Mouse (Mus musculus): ENCODE measurements around the gene Olfr556. TPM values are rescaled to one million over a fixed set of nuclear protein-coding genes. Genes with fewer than 3 reads are reported as not detected.
"Not testable (repeated sequence)": the region's sequence is repeated elsewhere in the genome, so short reads cannot be mapped to it uniquely, and the experiment has no call there.

The Olfr556 gene
- polyA plus RNA-seq (2015; fragmentation: Nextera tagmentation; extraction: Ambion mirVana): not detected in 2 replicates

GRCm38 (mm10) chr7:102664599-102664998 is at the start of gene Olfr556:
Olfr556 (plus strand) TSS chr7:102664899.
- ATAC-seq: no peak
- Histone ChIP-seq H3K4me1 (replicated peaks) (no peaks in the 10 kb centered on the region), H3K9me3 (no peaks in the 10 kb centered on the region), H3K9ac (replicated peaks) (no peak within 1 kb of the TSS), H3K27ac (no peak within 1 kb of the TSS), H3K4me3 (replicated peaks) (no peak within 1 kb of the TSS), H3K36me3 (no peaks in the 10 kb centered on the region), H3K27me3 (no peaks in the 10 kb centered on the region), H3K4me2 (replicated peaks) (no peak within 1 kb of the TSS)
- 46% methylated on average over 3 of the region's 3 CpGs for WGBS

DNA sequence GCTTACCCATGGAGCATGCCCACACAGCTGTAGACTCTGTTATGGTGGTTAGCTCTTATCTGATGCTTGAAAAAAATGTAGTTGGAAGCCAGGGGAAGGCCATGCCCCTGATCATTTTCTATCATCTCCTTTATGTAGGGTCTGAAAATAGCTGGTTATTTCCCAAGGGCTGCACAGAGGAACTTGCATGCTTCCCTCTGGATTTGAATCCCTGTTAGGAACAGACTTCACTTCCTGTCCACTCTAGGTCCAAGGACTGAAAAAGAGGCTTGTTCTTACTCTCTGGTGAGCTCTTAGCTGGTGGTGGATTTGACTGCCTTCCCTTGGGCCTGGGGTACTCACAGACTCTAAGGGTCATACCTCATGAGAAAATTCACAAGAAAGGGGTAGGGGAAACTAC is 46.6 kb upstream of the Olfr556 start, which contains the start of gene Olfr553:
TSS of gene Olfr553 (minus strand) at position 101 of the 400 bp plus-strand sequence.
- H3K36me3 ChIP-seq: no peaks in the 10 kb centered on the region
- no peaks in the 10 kb centered on the region for H3K4me1 ChIP-seq (replicated peaks)
- no peak for ATAC-seq
- no peak within 1 kb of the TSS for H3K4me3 ChIP-seq (replicated peaks)
- H3K27ac ChIP-seq: no peak within 1 kb of the TSS
- no peaks in the 10 kb centered on the region for H3K9me3 ChIP-seq
- H3K27me3 ChIP-seq: no peaks in the 10 kb centered on the region
- H3K4me2 ChIP-seq (replicated peaks): no peak within 1 kb of the TSS
- H3K9ac ChIP-seq (replicated peaks): no peak within 1 kb of the TSS

- Histone ChIP-seq H3K36me3 (no peaks in the 10 kb centered on the region), H3K4me3 (replicated peaks) (no peak overlapping the region), H3K27ac (no peak overlapping the region), H3K9me3 (no peaks in the 10 kb centered on the region), H3K27me3 (no peaks in the 10 kb centered on the region), H3K4me2 (replicated peaks) (no peak overlapping the region), H3K4me1 (replicated peaks) (no peaks in the 10 kb centered on the region), H3K9ac (replicated peaks) (no peak overlapping the region)
- 75% methylated on average over 5 of the region's 5 CpGs for WGBS
- ATAC-seq: no peak
Observed at GRCm38 (mm10) chr7:102619608-102620007, 45.1 kb upstream of the Olfr556 start.

DNA sequence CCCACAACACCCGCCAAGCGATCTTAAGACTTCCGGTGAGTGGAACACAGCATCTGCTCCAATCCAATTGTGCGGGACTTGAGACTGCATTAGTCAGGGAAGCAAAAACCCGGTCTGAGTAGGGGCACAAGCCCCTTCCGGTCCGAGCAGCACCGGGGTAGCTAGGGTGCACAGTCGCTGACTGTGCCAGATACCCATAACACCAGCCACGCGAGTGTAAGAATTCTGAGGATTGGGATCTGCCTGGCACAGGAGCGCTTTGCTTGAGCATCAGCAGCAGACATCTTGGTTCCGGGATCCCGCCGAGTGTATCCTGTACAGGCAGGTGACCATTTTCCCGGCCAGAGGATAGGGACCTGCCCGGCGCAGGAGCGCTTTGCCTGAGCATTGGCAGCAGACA is 44.3 kb upstream of the Olfr556 start:
- not testable (repeated sequence) for H3K27me3 ChIP-seq, H3K9me3 ChIP-seq
- whole genome bisulfite sequencing: 89% methylated on average over 19 of the region's 19 CpGs

GRCm38 (mm10) chr7:102636665-102637064 is 28.0 kb upstream of the Olfr556 start:
- H3K9me3 ChIP-seq: no peaks in the 10 kb centered on the region
- 33% methylated on average over 3 of the region's 3 CpGs for WGBS

More for the DNA sequence above, 44.3 kb upstream of the Olfr556 start:
- not testable (repeated sequence) for ATAC-seq; H3K4me2 ChIP-seq (replicated peaks); H3K4me3 ChIP-seq (replicated peaks); H3K27ac ChIP-seq; H3K9ac ChIP-seq (replicated peaks); H3K4me1 ChIP-seq (replicated peaks); H3K36me3 ChIP-seq

DNA sequence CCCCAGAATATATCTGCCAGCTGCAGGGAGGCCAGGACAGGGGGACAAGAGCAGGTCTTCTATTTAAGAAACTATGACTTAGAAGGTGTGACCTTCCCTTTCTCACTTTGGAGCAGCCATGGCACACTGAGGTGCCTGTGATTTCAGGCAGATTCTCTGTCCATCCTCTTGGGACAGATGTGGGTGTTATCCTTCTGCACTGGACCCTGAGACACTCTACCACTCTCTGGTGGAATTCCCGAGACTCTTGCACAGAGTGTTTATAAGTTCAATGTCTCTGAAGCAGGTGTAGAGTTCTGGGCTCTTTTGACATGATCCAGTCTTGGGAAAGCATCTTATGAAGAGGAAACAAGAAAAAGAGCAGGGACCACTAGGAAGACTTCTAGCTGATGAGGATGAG is 26.6 kb upstream of the Olfr556 start, which contains the start of gene Olfr554:
TSS of gene Olfr554 (plus strand) at position 301 of the 400 bp plus-strand sequence.
- H3K27me3 ChIP-seq: no peaks in the 10 kb centered on the region
- H3K4me3 ChIP-seq (replicated peaks): no peak within 1 kb of the TSS
- H3K9ac ChIP-seq (replicated peaks): no peak within 1 kb of the TSS
- H3K4me1 ChIP-seq (replicated peaks): no peaks in the 10 kb centered on the region
- H3K9me3 ChIP-seq: no peaks in the 10 kb centered on the region
- H3K36me3 ChIP-seq: no peaks in the 10 kb centered on the region
- 86% methylated on average over 1 of the region's 1 CpGs for WGBS
- ATAC-seq: no peak
- no peak within 1 kb of the TSS for H3K27ac ChIP-seq
- no peak within 1 kb of the TSS for H3K4me2 ChIP-seq (replicated peaks)

More at GRCm38 (mm10) chr7:102636665-102637064, 28.0 kb upstream of the Olfr556 start:
- H3K4me1 ChIP-seq (replicated peaks): no peaks in the 10 kb centered on the region
- ATAC-seq: no peak
- no peak overlapping the region for H3K9ac ChIP-seq (replicated peaks)
- H3K4me2 ChIP-seq (replicated peaks): no peak overlapping the region
- no peak overlapping the region for H3K4me3 ChIP-seq (replicated peaks)
- no peak overlapping the region for H3K27ac ChIP-seq
- H3K36me3 ChIP-seq: no peaks in the 10 kb centered on the region
- no peaks in the 10 kb centered on the region for H3K27me3 ChIP-seq

GRCm38 (mm10) chr7:102644945-102645344 is 19.8 kb upstream of the Olfr556 start:
- ATAC-seq; H3K36me3 ChIP-seq; H3K4me3 ChIP-seq (replicated peaks); H3K27ac ChIP-seq; H3K4me2 ChIP-seq (replicated peaks); H3K9ac ChIP-seq (replicated peaks); H3K27me3 ChIP-seq; H3K9me3 ChIP-seq; H3K4me1 ChIP-seq (replicated peaks): not testable (repeated sequence)
- 86% methylated on average over 4 of the region's 4 CpGs for WGBS

DNA sequence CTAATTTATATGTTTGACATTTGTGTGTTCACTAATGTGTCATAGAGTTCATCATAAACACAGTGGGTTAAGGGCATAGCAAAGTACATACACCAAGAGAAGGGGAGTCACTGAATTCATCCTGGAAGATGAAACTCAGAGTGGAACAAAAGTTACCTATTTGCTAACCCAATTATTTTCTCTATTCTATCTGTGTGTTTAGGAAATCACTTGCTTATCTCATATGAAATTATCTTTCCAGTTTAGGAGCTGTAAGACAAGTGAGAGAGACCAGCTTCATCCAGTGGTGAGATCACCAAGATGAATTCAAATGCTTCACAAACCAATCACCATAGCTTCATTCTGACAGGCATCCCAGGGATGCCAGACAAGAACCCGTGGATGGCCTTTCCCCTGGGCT is 6.2 kb upstream of the Olfr556 start, which contains the start of gene Olfr555:
TSS of gene Olfr555 (plus strand) at position 301 of the 400 bp plus-strand sequence.
- Histone ChIP-seq H3K27ac (no peak within 1 kb of the TSS), H3K4me2 (replicated peaks) (no peak within 1 kb of the TSS), H3K4me1 (replicated peaks) (no peaks in the 10 kb centered on the region), H3K36me3 (no peaks in the 10 kb centered on the region), H3K27me3 (no peaks in the 10 kb centered on the region), H3K9me3 (no peaks in the 10 kb centered on the region), H3K9ac (replicated peaks) (no peak within 1 kb of the TSS), H3K4me3 (replicated peaks) (no peak within 1 kb of the TSS)
- WGBS: 79% methylated on average over 1 of the region's 1 CpGs
- ATAC-seq: no peak

- no peaks in the 10 kb centered on the region for H3K4me1 ChIP-seq (replicated peaks)
- no peak overlapping the region for H3K27ac ChIP-seq
- 47% methylated on average over 2 of the region's 2 CpGs for WGBS
- ATAC-seq: no peak
- no peak overlapping the region for H3K9ac ChIP-seq (replicated peaks)
- H3K4me2 ChIP-seq (replicated peaks): no peak overlapping the region
- H3K9me3 ChIP-seq: no peaks in the 10 kb centered on the region
- no peak overlapping the region for H3K4me3 ChIP-seq (replicated peaks)
- H3K27me3 ChIP-seq: no peaks in the 10 kb centered on the region
- no peaks in the 10 kb centered on the region for H3K36me3 ChIP-seq
Observed at GRCm38 (mm10) chr7:102665378-102665777, 679 bp downstream of the Olfr556 start.

DNA sequence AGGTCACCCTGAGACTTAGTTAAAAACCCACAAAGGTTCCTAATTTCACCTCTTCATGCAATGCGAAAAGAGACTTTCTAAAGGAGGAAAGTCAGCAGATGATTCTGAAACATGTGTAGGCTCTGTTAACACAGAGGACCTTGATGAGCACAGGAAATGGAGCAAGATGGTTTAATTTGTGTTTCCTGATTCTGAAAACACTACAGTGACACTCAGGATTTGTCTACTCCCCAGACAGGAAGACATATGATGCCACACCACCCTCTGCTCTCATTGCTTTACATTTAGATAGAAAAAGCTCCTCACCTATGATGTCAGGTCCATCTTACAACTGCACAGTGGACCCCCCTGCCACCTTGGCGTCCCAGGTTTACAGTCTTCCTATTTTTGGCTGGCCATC is 11.5 kb downstream of the Olfr556 start:
- ATAC-seq: no peak
- no peaks in the 10 kb centered on the region; the same call in 1 of the 2 replicates for H3K36me3 ChIP-seq
- no peaks in the 10 kb centered on the region for H3K27me3 ChIP-seq
- no peaks in the 10 kb centered on the region for H3K4me1 ChIP-seq (replicated peaks)
- H3K4me3 ChIP-seq (replicated peaks): no peak overlapping the region
- no peaks in the 10 kb centered on the region for H3K9me3 ChIP-seq
- no peak overlapping the region for H3K4me2 ChIP-seq (replicated peaks)
- H3K9ac ChIP-seq (replicated peaks): no peak overlapping the region
- no peak overlapping the region for H3K27ac ChIP-seq
- WGBS: 85% methylated on average over 2 of the region's 2 CpGs

GRCm38 (mm10) chr7:102681916-102682315 is 17.2 kb downstream of the Olfr556 start:
- ATAC-seq: no peak

DNA sequence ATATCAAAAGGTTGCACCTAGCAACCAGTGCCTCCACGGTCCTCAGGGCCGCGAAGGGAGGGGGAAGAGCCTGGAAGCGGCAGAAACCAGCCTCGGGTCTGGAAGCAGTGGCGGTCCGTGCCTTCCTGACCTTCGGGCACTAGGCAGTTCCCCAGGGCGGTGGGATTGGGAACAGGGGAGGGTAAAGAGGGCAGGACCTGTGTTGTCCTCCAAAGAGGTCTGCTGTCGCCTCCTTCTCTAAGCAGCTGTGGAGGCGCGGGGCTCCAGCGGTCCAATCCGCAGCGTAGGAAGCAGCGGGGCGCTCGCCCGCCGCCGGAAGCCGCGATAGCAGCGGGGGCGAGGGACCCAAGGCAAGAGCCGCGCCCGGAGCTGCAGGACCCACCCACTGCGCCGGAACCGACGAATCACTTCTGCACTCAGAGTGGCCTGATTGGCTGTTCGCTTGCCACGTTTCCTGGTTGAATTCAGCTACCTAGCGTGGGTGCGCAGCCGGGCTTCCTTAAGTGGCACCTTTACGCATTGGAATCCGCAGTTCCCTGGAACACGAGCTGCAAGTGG is 22.3 kb downstream of the Olfr556 start, which contains the start of gene Trim68:
TSS of gene Trim68 (minus strand) at position 384 of the 558 bp plus-strand sequence.
- H3K27ac ChIP-seq: peak within 1 kb of the TSS; percentile 69
- no peaks in the 10 kb centered on the region for H3K27me3 ChIP-seq
- peak within 1 kb of the TSS; percentile 61 for H3K4me2 ChIP-seq (replicated peaks)
- H3K4me3 ChIP-seq (replicated peaks): peak within 1 kb of the TSS; percentile 57
- H3K9me3 ChIP-seq: no peaks in the 10 kb centered on the region
- under 1% methylated on average over 40 of the region's 40 CpGs for WGBS
- H3K4me1 ChIP-seq (replicated peaks): peaks cover 4% of the 10 kb centered on the region; the same call in 1 of the 2 replicates
- peak within 1 kb of the TSS; percentile 74 for H3K9ac ChIP-seq (replicated peaks)
- H3K36me3 ChIP-seq: no peaks in the 10 kb centered on the region
- ATAC-seq: peak; percentile 100

More at GRCm38 (mm10) chr7:102681916-102682315, 17.2 kb downstream of the Olfr556 start:
- Histone ChIP-seq H3K36me3 (no peaks in the 10 kb centered on the region; the same call in 1 of the 2 replicates), H3K9me3 (no peaks in the 10 kb centered on the region), H3K9ac (replicated peaks) (no peak overlapping the region), H3K27ac (no peak overlapping the region), H3K27me3 (no peaks in the 10 kb centered on the region), H3K4me1 (replicated peaks) (no peaks in the 10 kb centered on the region), H3K4me3 (replicated peaks) (no peak overlapping the region), H3K4me2 (replicated peaks) (no peak overlapping the region)
- WGBS: 96% methylated on average over 1 of the region's 1 CpGs

Measured in midbrain, embryonic 13.5 days (tissue).